Mouse (Mus musculus) bone marrow macrophage, adult 2 months (primary cell): ENCODE results near the gene Gm20388.

Experiments used
- CTCF ChIP-seq: IDR thresholded peaks from 2 replicates; pipeline ENCODE4 v1.5.1; 2012; ENCODE audit warnings: low read depth, mild to moderate bottlenecking, low read length, moderate library complexity
- POLR2A ChIP-seq: IDR thresholded peaks from 2 replicates; pipeline ENCODE4 v1.6.1; 2012; ENCODE audit warnings: mild to moderate bottlenecking, low read depth, low read length, borderline replicate concordance

DNA sequence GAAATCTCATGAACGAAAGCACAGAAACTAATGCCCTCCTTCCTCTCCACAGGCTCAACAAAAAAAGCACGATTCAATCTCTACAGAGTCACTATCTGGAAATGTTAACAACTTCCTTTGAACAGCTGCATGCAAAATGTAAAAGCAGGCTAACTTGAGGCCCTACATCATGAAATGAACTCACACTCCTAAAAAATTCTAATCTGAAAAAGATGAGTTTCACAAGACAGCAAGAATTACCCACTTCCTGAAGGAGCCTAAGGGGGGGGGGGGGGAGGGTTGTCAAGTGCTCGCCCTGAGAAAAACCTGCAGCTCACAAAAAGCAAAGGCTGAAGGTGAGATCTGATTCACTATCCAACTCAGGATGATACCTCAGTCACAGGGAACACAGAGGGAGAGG is 3104.4 kb downstream of the Gm20388 start:
- TF ChIP-seq POLR2A (no peak), CTCF (no peak)
